Mouse (Mus musculus) ZHBTc4 (cell line): ENCODE results near the gene Pdzrn3.

Experiments used
- DNase-seq: peaks from one replicate; pipeline ENCODE4 v3.0.0-alpha.2; 2011; ENCODE audit warnings: low read depth, low spot score

The Pdzrn3 gene

DNA sequence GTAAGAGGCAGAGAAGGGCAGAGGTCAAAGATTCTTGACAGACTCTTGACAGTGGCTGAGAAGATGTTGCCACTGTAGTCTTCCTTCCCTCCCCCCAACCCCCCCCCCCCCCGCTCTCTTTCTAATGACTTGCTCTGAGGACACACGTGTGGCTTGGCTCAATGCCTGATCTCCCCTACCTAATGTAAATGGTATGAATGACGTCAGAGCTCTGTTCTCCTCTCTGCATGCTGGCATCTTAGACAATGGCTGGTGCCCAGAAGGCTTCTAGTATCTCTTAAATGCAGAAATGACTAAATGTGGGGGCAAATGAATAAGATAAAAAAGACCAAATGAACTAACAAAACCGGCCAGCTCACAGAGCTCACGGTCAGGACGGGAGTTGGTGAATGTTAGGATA is 49.2 kb downstream of the Pdzrn3 start:
- no peak for DNase-seq

DNA sequence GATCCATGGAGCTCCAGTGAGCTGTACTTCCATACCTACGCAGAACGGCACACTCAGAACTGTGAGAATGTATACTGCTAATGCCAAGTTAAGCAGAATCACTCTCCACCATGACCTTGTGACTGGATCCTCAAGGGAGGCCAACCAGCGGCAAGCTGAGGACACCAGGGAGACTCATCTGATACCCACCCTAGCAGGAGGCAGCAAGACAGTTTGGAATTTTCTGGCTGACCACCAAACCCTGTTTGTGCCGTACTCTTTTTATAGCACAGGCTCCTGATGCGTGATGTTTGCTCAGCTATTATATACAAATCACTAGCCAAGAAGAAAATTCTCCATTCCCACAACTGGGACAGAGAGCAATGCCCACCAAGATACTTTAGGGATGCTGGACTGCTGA is 50.0 kb downstream of the Pdzrn3 start:
- no peak for DNase-seq

DNA sequence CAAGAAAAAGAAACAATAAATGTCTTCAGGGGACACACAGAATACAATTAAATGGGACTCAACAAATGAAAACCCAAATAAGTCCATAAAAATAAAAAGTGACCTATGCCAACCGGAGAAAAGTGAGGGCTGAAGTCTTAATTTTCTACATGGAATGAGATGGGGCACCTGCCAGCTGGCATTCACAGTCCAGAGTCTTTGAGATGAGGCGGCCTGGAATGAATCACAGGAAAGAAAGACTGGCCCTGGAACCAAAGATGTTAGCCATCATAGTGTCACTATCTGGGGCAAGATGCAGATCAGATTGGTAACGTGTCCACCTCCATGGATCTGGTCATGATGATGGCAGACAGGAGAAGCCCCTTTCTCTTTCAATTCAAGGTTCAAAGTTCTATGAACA is 50.5 kb downstream of the Pdzrn3 start:
- no peak for DNase-seq

DNA sequence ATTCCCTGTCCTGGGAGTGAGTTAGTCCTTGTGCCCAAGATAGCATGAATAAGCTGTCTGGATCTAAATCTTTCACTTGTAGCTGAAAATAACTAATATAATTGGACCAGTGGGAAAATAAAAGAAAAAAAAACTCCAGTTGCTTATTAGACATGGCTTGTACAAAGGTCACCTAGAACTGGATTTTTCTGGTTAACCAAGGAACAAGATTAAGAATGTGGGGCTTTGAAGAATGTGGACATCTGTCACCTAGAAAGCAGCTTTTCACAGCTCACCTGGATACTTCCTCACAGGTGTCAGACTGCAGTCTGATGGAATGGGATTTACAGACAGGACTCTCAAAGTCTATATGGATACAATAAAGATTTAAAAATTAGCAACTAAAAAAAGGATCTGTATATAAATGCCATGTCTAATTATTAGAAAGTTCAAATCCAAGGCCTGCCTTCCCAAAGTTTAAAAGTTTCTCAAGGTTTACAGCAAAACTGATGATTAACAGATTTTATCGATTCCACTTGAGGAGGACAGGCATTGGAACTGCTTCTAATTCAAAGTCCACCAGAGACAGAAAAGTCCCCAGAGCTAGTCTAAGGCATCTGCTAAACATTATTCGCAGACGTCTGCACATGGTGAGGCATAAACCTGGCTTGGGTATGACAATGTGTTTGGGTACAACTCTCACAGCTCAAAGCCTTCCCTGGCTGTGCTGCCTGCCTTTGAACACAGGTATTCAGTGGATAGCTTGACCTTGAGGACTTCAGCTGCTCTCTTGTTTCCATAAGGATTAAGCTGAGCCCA is 51.7 kb downstream of the Pdzrn3 start:
- DNase-seq = no peak

DNA sequence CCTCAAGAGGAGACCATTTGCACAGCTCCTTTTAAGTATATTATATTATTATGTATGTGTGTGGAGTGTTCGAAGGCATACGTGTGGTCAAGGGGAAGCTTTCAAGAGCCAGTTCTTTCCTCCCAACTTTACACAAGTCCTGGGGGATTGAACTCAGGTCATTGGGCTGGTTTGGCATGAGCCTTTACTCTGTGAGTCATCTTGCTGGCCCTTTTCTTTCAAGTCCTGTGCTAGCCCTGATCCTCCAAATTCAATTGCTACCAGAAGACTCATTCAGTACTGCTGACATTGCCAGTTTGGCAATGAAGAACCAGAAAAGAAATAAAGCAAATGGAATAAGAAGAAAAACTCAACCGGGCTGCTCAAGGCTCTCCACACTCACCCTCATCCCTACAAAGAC is 55.1 kb downstream of the Pdzrn3 start:
- no peak for DNase-seq

DNA sequence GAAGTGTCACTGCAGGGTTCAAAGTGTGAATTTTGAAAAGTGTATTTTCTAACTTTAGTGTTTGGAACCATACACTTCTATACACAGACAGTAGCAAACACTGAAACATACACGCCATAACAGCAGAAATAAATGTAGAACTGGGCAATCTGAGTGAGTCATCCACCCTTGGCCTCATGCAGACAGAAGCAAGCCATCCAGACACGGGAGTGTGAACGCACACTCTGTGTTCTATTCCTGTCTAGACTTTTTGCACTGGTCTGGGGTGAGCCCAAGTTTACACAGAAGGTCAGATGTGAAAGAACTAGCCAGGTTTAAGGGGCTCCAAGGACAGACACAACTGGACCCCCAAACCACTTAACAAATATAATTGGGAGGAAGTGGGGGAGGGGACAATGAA is 57.3 kb downstream of the Pdzrn3 start:
- no peak for DNase-seq

DNA sequence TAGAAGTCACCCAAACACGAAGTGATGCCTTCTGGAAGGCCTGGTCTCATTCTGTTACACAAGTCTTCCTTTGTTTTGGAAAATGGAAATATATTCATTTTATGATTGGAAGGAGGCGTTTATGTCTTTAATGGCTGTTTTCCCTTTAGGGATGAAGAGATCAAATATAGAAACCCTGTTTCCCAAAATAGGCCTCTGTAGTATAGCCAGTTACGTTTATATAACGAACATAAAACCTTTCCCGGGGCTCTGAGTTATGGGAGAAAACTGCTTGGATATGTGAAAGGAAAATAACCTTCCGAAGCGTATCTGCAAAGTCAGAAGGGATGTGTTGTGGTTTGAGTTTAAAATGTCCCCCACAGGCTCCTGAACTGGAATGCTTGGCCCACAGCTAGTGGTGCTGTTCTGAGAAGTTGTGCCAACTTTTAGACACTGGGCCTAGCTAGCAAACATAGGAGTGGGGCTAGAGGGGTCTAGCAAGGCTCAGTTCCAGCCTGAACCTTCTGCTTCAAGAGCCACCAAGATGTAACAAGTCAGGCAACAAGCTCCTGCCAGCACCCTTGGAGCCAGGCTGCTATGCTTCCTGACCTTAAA is 58.2 kb downstream of the Pdzrn3 start:
- no peak for DNase-seq

DNA sequence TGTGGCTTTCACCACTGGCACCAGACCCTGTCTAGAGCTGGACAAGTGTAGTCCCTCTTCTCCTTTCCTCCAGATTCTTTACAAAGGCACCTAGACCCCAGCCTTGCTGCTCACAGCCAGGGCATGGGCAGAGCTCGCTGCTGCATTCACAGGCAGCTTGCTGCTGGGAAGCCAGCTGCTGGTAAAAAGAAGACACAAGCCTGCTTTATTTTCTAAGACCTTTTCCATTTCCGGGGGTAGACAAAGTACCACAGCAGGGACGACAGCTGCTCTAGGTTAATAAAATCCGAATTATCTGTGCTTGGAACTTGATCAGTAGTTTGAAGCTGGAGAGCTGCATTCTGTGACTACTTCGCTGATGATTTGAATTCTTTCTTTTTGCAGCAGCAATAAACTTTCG is 59.2 kb downstream of the Pdzrn3 start:
- no peak for DNase-seq

DNA sequence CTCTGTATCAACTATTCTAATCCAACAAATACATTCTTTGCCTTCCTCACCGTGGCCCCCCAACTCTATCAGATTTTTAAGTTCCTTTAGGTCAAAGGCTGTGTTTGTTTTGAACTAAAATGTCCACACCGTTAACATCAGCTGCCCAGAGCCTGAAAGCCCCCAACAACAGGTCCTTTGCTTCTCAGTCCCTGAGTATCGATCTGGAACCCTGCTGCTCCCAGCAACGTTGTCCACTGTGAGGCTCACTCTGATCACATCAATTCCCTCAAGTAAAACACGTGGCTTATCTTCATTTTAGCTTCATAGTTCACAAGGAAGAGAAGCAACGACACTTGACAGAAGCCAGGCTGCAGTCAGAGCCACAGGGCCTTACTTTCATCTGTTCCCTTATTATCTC is 66.3 kb downstream of the Pdzrn3 start:
- DNase-seq = no peak

DNA sequence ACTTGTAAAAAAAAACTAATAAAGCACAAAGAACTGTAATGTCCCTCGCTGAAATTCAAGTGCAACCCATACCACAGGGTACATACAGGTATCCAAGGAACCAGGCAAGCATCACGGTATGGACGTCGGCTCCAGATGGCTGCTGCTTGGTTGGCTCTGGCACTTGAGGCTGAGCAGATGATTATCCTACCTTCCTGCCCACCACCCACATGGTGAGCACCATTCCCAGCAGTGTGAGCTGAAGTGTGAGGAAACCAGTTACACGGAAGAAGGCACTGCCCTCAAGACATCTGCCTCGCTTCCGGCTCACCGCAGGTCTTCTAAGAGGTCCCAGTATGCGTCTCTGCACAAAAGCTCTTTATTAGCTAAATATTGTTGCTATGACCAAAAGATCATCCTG is 67.2 kb downstream of the Pdzrn3 start:
- DNase-seq = no peak

DNA sequence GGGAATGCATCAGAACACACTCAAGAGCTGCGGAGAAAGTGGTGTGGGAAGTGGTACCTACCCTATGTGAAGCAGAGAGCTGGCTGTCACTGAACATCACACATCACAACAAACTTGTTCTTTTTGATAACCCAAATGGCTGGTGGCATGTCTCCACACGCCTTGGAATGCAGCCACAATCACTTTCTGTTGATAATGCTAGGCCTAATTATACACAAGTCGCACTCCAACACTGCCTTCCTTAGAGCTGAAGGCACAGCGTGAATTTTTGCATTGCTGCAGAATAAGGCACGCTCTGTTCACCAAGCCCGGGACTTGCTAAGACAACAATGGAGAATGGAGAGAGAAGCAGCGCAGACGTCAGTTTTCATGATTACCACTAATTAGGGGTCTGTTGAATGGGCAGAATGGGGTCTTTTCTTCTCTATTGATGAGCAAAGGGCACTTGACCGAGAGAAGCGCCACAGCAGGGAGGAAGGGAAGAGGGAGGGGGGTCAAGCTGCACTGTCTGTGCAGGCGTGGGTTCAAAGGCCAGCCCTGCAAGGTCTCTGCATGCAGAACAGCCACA is 69.6 kb downstream of the Pdzrn3 start:
- no peak for DNase-seq

DNA sequence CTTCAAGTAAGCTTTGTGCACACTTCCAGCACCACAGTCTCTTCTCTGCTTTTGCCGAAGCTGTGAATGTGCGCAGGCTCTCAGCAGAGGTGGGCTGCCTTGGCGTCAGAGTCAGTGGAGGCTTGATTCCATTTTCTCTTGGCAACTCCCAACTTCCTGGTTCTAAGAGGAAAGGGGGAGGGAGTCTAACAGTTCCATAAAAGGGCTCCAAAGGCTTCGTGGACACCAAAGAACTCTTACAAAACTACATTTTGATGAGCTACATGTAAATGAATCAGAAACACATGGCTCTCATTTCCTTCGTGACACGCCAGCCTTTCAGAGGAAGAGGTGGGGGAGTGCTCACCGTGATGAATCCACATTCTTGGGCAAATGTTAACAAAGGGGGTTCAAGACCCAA is 70.9 kb downstream of the Pdzrn3 start:
- DNase-seq = no peak

DNA sequence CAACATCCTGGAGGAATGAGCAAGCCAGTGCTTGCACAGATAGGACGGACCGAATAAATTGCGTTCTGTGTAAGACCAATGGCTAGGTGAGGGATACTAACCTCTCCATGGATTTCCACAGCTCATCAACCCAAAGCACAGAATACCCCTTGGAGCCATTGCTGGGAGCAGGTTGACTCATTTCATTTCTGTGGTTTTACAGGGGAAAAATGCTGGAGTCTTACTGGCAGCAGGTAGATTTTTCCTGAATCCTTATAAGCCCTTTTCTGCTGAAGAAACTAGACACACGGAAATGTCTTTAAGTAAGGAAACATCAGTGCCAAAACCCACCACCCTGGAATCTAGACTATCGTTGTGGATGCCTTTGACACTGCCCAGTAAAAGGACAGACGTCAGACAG is 72.2 kb downstream of the Pdzrn3 start:
- no peak for DNase-seq

DNA sequence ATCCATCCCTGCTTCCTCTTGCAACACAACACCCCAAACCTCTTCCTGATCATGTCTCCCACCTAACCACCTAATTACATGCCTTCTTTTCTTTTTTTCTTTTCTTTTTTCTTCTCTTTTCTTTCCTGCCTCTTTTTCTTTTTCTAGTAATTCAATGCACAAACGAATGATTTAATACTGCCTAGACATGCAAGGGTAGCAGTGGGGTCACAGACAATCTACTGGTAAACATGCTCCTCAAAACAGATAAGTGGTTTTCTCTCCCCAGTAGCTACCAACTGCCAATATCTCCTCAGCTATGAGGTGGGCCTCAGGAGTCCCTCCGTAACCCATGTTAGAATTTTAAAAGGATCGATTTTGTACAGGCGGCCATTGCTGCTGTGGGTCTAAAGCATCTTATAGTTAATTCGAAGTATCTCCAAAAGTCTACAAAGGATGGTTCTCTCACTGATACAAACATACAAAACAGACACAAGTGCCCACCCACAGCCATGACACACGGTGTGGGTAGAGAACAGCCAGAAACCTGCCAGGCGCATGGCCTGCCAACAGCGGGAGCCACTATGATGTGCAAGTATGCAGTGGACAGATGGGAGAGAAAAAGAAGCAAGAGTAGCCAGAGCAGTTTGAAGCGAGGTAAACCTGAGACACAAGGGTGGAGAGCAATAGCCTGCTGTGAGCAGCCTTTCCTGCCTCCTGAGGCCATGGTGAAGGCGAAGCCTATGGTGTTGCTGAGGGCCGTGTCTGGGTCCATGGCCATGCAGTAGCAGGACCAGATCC is 73.5 kb downstream of the Pdzrn3 start:
- DNase-seq = no peak

DNA sequence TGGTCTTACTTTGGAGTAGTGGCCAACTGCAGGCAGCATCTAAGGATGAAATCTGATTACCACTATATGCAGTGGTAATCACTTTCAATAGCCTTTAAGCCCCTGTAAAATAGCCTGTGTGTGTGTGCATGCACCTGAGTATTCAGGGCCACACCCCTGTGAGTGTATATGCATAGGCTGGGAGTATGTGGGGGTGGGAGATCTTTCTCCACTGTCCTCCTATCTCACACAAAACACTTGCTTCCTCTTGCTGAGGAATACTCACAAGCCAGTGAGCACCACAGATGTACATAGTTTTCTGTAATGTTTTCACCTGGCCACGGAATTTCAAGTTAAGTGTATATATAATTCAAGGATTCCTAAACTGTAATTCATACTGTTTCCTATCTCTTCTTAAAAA is 74.2 kb downstream of the Pdzrn3 start:
- no peak for DNase-seq

DNA sequence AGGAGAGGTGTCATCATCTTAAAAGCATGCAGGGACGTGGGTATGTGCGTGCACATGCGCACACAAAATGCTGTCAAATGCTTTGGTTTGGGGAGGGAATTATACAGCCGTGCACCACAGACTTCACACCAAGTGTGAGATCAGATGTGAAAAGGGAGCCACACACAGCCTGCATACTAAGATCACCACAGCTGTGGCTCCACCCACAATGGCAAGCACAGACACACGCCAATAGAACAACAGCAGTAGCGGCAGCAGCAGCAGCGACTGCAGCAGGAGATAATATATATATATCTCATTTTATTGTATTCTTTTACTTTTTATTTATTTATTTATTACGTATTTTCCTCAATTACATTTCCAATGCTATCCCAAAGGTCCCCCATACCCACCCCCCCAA is 76.5 kb downstream of the Pdzrn3 start:
- DNase-seq = no peak

DNA sequence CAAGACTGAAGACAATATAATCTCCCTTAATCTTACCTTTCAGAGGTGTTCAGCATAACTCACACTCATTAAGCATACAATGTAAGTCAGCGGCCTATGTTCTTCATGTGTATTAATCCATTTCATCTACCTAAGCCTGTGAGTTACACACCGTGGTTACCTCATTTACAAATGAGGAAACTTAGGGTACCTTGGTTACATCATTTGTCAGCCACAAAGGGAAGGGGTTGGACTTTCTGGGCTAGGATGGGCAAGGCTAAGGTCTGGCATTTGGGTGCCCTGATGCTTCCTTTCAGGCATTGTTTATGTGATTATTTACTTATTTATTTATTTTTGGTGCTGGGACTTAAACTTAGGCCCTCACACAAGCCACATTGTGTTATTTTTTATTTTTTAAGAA is 78.3 kb downstream of the Pdzrn3 start:
- no peak for DNase-seq

DNA sequence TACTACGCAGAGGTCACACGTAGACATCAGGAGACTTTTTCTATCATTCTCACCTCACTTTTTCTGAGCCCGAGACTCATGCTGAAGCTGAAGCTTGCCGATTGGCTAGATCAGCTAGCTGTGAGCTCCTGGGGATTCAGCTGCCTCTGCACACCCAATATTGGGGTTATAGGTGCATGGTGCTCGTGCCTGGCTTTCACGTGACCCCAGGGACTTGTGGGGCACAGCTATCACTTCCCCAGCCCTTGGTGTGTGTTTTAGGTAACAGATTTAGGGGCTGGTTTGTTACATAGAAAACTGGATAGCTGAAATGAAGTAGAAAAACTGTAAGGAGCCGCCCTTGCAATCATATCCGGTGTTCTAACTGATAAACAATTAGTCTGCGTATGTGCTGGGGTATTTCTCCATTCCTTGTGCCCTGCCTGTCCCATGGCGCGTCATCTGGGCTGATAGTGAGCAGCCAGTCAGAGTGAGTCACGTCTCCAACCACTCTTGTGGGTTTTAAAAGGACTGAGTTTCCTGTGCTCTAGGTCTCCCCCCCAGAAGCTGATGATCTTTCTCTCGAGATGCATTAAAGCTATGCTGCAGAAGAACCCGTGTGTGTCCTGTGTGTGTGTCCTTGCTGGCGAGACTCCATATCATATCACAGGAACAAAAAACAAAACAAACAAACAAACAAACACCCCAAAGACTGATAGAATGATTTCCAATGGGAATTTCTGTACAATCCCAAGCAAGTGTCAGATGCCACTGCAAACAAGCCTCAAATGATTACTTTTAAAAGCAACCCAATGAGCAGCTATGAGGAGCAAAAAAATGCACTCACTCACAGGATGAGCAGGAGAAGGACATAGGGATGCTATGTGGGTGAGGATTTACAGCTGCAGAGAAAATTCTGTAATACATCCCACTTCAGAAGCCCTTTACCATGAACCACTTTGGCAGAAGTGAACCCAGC is 79.9 kb downstream of the Pdzrn3 start:
- DNase-seq = no peak

DNA sequence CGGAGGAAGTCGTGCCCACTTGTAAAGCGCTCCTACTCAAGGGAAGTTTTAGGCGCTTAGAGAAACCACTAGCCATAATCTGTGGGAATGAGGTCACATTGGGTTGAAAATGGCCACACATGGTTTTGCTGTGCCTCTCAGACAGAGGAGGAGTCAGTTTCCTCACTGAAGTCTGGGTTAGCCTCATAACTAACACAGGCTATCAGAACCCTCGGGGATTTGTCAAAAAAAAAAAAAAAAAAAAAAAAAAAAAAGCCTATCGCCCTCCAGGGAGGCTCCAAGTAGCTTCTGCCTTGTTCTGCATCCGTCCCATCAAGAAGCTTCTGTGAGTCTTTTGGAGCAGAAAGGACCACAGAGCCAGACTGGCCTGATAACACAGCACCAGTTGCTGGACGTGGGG is 80.7 kb downstream of the Pdzrn3 start:
- DNase-seq = no peak

DNA sequence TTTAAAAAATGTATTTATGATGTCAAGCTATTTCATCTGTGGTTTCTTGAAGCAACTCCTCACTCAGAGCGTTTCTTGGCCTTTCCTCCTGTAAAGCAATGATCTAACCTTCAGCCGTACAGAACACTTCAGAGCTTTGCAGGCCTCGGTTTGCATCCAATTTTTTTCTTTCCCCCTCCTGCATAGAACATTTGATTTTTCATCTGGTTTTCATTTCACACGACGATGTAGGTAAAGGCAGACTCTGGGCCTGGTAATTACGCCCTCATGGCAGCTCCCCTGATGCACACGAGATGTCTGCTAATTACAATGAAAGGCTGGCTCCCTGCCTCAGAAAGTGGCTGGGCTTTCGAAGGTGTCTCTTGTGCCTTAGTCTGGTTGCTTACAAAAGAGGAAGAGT is 81.4 kb downstream of the Pdzrn3 start:
- DNase-seq = no peak

DNA sequence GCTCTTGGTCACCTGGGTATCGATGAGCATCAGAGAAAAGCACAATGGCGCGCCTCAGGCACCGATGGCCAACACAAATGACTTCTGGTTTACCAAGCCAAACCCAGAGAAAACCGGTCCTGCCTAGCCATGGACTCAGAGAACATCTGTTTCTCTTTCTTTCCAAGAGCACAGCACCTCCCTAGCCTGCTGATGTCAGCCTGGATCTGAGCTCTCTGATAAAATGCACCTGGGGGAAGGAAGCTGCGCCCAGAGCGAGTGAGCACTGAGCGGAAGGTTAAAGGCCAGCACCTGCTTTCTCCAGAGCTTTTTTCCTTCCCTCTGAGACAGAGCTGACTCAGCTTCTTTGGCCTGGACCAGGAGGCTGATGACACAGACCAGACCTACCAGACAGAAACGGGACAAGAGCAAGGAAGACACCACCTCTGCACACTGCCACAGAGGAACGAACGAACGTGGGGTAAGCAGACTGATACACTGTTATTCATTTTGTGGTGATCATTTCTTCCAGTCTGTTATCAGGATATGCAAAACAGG is 84.6 kb downstream of the Pdzrn3 start:
- DNase-seq = peak; percentile 79
